Mouse (Mus musculus): ENCODE measurements around the gene Gadd45b. TPM values are rescaled to one million over a fixed set of nuclear protein-coding genes. Genes with fewer than 3 reads are reported as not detected.

Gadd45b gene
- 10 to 100 TPM; 10.9 to 13.9 TPM for total RNA-seq (2021)
- polyA plus RNA-seq (2012; rRNA removed): 10.0 and 10.1 TPM in 2 replicates
- long read RNA-seq: 0 reads

GRCm38 (mm10) chr10:80929299-80930226, at the start of gene Gadd45b:
Gene Gadd45b (plus strand): TSS chr10:80930073.
- peak; percentile 97 to 99 for DNase-seq
- peak within 1 kb of the TSS; percentile 68 for H3K4me3 ChIP-seq
- H3K79me2 ChIP-seq (replicated peaks; ENCODE audit: control insufficient read depth, insufficient read depth, low read length): no peaks in the 10 kb centered on the region
- TF ChIP-seq EP300 (IDR thresholded peaks at IDR 0.05; ENCODE audit: insufficient read depth, low read depth, low read length) (peak; percentile 87), CTCF (IDR thresholded peaks at IDR 0.05) (no peak), POLR2A (IDR thresholded peaks at IDR 0.05; ENCODE audit: insufficient read depth, low read depth, low read length) (peak; percentile 100)
- H3K27me3 ChIP-seq (ENCODE audit: control insufficient read depth, insufficient read depth, low read length): no peaks in the 10 kb centered on the region; the same call in 1 of the 2 replicates
- H3K9ac ChIP-seq (ENCODE audit: low read depth, low read length): peak within 1 kb of the TSS; percentile 96
- WGBS: under 1% methylated on average over 56 of the region's 56 CpGs
- intact Hi-C loops (cut with DNase I): loop anchor here (5.0 kb wide), 1 partner anchor 248 kb away; the partner anchor contains the start of gene Eef2
- H3K36me3 ChIP-seq (ENCODE audit: control insufficient read depth, insufficient read depth, low read length): no peaks in the 10 kb centered on the region
- H3K27ac ChIP-seq: peak within 1 kb of the TSS; percentile 94
- H3K4me1 ChIP-seq (ENCODE audit: control insufficient read depth, insufficient read depth, low read length): peaks cover 7% of the 10 kb centered on the region

DNA sequence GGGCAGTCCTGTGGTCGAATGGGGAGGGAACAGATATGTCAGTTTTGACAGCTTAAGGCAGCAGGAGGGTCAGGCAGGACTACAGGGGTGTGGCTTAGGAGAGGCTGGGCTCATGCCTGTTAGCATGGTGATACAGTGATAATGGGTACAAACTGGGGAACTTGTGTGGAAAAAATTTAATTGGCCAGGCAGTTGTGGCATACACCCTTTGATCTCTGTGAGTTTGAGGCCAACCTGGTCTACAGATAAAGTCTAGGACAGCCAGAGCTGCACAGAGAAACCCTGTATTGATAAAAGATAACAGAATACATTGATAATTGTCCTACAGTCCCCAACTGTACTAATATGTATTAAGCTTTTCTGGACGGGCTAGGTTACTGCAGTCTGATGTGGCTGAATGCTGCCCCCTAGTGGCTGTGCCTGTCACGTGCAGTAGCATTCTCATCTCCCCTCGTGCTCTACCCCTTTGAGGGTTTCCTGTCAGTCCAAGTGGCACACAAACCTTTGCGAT, 49.7 kb upstream of the Gadd45b start:
- intact Hi-C loops (cut with DNase I): loop anchor here (1.0 kb wide), 1 partner anchor 132 kb away; no protein-coding TSS in a partner anchor
- Histone ChIP-seq H3K36me3 (ENCODE audit: control insufficient read depth, insufficient read depth, low read length) (no peaks in the 10 kb centered on the region), H3K27ac (no peak overlapping the region), H3K27me3 (ENCODE audit: control insufficient read depth, insufficient read depth, low read length) (no peaks in the 10 kb centered on the region), H3K79me2 (replicated peaks; ENCODE audit: control insufficient read depth, insufficient read depth, low read length) (no peaks in the 10 kb centered on the region), H3K4me1 (ENCODE audit: control insufficient read depth, insufficient read depth, low read length) (no peaks in the 10 kb centered on the region), H3K4me3 (no peak overlapping the region), H3K9ac (ENCODE audit: low read depth, low read length) (no peak overlapping the region)
- peak; percentile 54 to 73 for DNase-seq
- 7% methylated on average over 5 of the region's 5 CpGs for WGBS
- peak; percentile 96 for TF ChIP-seq CTCF (IDR thresholded peaks at IDR 0.05)
- TF ChIP-seq POLR2A (IDR thresholded peaks at IDR 0.05; ENCODE audit: insufficient read depth, low read depth, low read length): no peak
- peak; percentile 89 for TF ChIP-seq EP300 (IDR thresholded peaks at IDR 0.05; ENCODE audit: insufficient read depth, low read depth, low read length)

- H3K4me3 ChIP-seq: no peak overlapping the region
- 61% methylated on average over 2 of the region's 2 CpGs for WGBS
- H3K9ac ChIP-seq (ENCODE audit: low read depth, low read length): no peak overlapping the region
- TF ChIP-seq POLR2A (IDR thresholded peaks at IDR 0.05; ENCODE audit: insufficient read depth, low read depth, low read length) (no peak), CTCF (IDR thresholded peaks at IDR 0.05) (no peak), EP300 (IDR thresholded peaks at IDR 0.05; ENCODE audit: insufficient read depth, low read depth, low read length) (no peak)
- no peaks in the 10 kb centered on the region for H3K79me2 ChIP-seq (replicated peaks; ENCODE audit: control insufficient read depth, insufficient read depth, low read length)
- no peaks in the 10 kb centered on the region for H3K36me3 ChIP-seq (ENCODE audit: control insufficient read depth, insufficient read depth, low read length)
- no peaks in the 10 kb centered on the region for H3K4me1 ChIP-seq (ENCODE audit: control insufficient read depth, insufficient read depth, low read length)
- intact Hi-C loops (cut with DNase I): loop anchor here (1.0 kb wide), 2 partner anchors 114 to 133 kb away; no protein-coding TSS in a partner anchor
- H3K27ac ChIP-seq: no peak overlapping the region
- no peak for DNase-seq
- no peaks in the 10 kb centered on the region for H3K27me3 ChIP-seq (ENCODE audit: control insufficient read depth, insufficient read depth, low read length)
Measured at GRCm38 (mm10) chr10:80880901-80881300, 49.0 kb upstream of the Gadd45b start.

GRCm38 (mm10) chr10:80881301-80881700, 48.6 kb upstream of the Gadd45b start:
- no peak overlapping the region for H3K9ac ChIP-seq (ENCODE audit: low read depth, low read length)
- no peak overlapping the region for H3K4me3 ChIP-seq
- no peaks in the 10 kb centered on the region for H3K36me3 ChIP-seq (ENCODE audit: control insufficient read depth, insufficient read depth, low read length)
- no peaks in the 10 kb centered on the region for H3K4me1 ChIP-seq (ENCODE audit: control insufficient read depth, insufficient read depth, low read length)
- H3K27ac ChIP-seq: no peak overlapping the region
- peak; percentile 59 to 83 for DNase-seq
- 23% methylated on average over 10 of the region's 10 CpGs for WGBS
- intact Hi-C loops (cut with DNase I): loop anchor here (1.0 kb wide), 1 partner anchor 114 kb away; no protein-coding TSS in a partner anchor
- H3K79me2 ChIP-seq (replicated peaks; ENCODE audit: control insufficient read depth, insufficient read depth, low read length): no peaks in the 10 kb centered on the region
- TF ChIP-seq EP300 (IDR thresholded peaks at IDR 0.05; ENCODE audit: insufficient read depth, low read depth, low read length) (no peak), CTCF (IDR thresholded peaks at IDR 0.05) (peak; percentile 77)
- no peaks in the 10 kb centered on the region for H3K27me3 ChIP-seq (ENCODE audit: control insufficient read depth, insufficient read depth, low read length)

GRCm38 (mm10) chr10:80887181-80887580, 42.7 kb upstream of the Gadd45b start:
- no peak overlapping the region for H3K27ac ChIP-seq
- no peak overlapping the region for H3K9ac ChIP-seq (ENCODE audit: low read depth, low read length)
- TF ChIP-seq EP300 (IDR thresholded peaks at IDR 0.05; ENCODE audit: insufficient read depth, low read depth, low read length) (peak; percentile 86), POLR2A (IDR thresholded peaks at IDR 0.05; ENCODE audit: insufficient read depth, low read depth, low read length) (no peak)
- WGBS: 2% methylated on average over 11 of the region's 11 CpGs
- intact Hi-C loops (cut with DNase I): no loop called here
- peaks cover 2% of the 10 kb centered on the region; the same call in 1 of the 2 replicates for H3K27me3 ChIP-seq (ENCODE audit: control insufficient read depth, insufficient read depth, low read length)
- H3K79me2 ChIP-seq (replicated peaks; ENCODE audit: control insufficient read depth, insufficient read depth, low read length): no peaks in the 10 kb centered on the region
- DNase-seq: peak; percentile 79 to 86
- H3K4me3 ChIP-seq: no peak overlapping the region
- no peaks in the 10 kb centered on the region for H3K4me1 ChIP-seq (ENCODE audit: control insufficient read depth, insufficient read depth, low read length)
- H3K36me3 ChIP-seq (ENCODE audit: control insufficient read depth, insufficient read depth, low read length): no peaks in the 10 kb centered on the region
